Mouse (Mus musculus): ENCODE measurements around the gene AI837181. TPM values are rescaled to one million over a fixed set of nuclear protein-coding genes. Genes with fewer than 3 reads are reported as not detected.

AI837181 gene
- polyA plus RNA-seq, 1 experiment from 2014 or later = 10.2 TPM

GRCm38 (mm10) chr19:5410641-5411040 is 14.3 kb upstream of the AI837181 start:
- H3K4me1 ChIP-seq (ENCODE audit: control insufficient read depth, insufficient read depth, low read length) = peaks cover 3% of the 10 kb centered on the region; the same call in 1 of the 2 replicates
- WGBS = 84% methylated on average over 5 of the region's 5 CpGs
- no peak overlapping the region for H3K27ac ChIP-seq (ENCODE audit: low read length)
- H3K9ac ChIP-seq (ENCODE audit: low read depth, low read length) = no peak overlapping the region
- no peak for ATAC-seq
- H3K36me3 ChIP-seq (ENCODE audit: control insufficient read depth, insufficient read depth, low read length) = no peaks in the 10 kb centered on the region
- H3K9me3 ChIP-seq (ENCODE audit: control insufficient read depth, low read length) = no peaks in the 10 kb centered on the region
- no peaks in the 10 kb centered on the region for H3K27me3 ChIP-seq (replicated peaks; ENCODE audit: control insufficient read depth, insufficient read depth, low read length)
- no peak overlapping the region for H3K4me2 ChIP-seq (ENCODE audit: low read depth, low read length)
- no peak overlapping the region for H3K4me3 ChIP-seq (ENCODE audit: low read length)

- WGBS = 60% methylated on average over 5 of the region's 5 CpGs
- H3K4me3 ChIP-seq (ENCODE audit: low read length) = no peak overlapping the region
- no peak for ATAC-seq
Observed at GRCm38 (mm10) chr19:5411961-5412360, 13.0 kb upstream of the AI837181 start.

GRCm38 (mm10) chr19:5413840-5414239 is 11.1 kb upstream of the AI837181 start:
- no peaks in the 10 kb centered on the region for H3K36me3 ChIP-seq (ENCODE audit: control insufficient read depth, insufficient read depth, low read length)
- H3K9me3 ChIP-seq (ENCODE audit: control insufficient read depth, low read length) = no peaks in the 10 kb centered on the region
- H3K4me1 ChIP-seq (ENCODE audit: control insufficient read depth, insufficient read depth, low read length) = no peaks in the 10 kb centered on the region
- no peak overlapping the region for H3K4me3 ChIP-seq (ENCODE audit: low read length)
- H3K27ac ChIP-seq (ENCODE audit: low read length) = no peak overlapping the region
- H3K4me2 ChIP-seq (ENCODE audit: low read depth, low read length) = no peak overlapping the region
- H3K27me3 ChIP-seq (replicated peaks; ENCODE audit: control insufficient read depth, insufficient read depth, low read length) = no peaks in the 10 kb centered on the region
- no peak overlapping the region for H3K9ac ChIP-seq (ENCODE audit: low read depth, low read length)
- 75% methylated on average over 4 of the region's 4 CpGs for WGBS
- ATAC-seq = no peak

More at GRCm38 (mm10) chr19:5411961-5412360, 13.0 kb upstream of the AI837181 start:
- Histone ChIP-seq H3K9me3 (ENCODE audit: control insufficient read depth, low read length) (no peaks in the 10 kb centered on the region), H3K36me3 (ENCODE audit: control insufficient read depth, insufficient read depth, low read length) (no peaks in the 10 kb centered on the region), H3K4me1 (ENCODE audit: control insufficient read depth, insufficient read depth, low read length) (peaks cover 3% of the 10 kb centered on the region; the same call in 1 of the 2 replicates), H3K4me2 (ENCODE audit: low read depth, low read length) (no peak overlapping the region), H3K27ac (ENCODE audit: low read length) (no peak overlapping the region), H3K27me3 (replicated peaks; ENCODE audit: control insufficient read depth, insufficient read depth, low read length) (no peaks in the 10 kb centered on the region), H3K9ac (ENCODE audit: low read depth, low read length) (no peak overlapping the region)

- ATAC-seq = no peak
- H3K36me3 ChIP-seq (ENCODE audit: control insufficient read depth, insufficient read depth, low read length) = no peaks in the 10 kb centered on the region
- WGBS = 70% methylated on average over 2 of the region's 2 CpGs
Observed at GRCm38 (mm10) chr19:5414534-5414957, 10.4 kb upstream of the AI837181 start.

GRCm38 (mm10) chr19:5418750-5419466 is 6.0 kb upstream of the AI837181 start:
- Histone ChIP-seq H3K9me3 (ENCODE audit: control insufficient read depth, low read length) (no peaks in the 10 kb centered on the region), H3K4me2 (ENCODE audit: low read depth, low read length) (no peak overlapping the region), H3K27me3 (replicated peaks; ENCODE audit: control insufficient read depth, insufficient read depth, low read length) (no peaks in the 10 kb centered on the region), H3K4me3 (ENCODE audit: low read length) (no peak overlapping the region), H3K36me3 (ENCODE audit: control insufficient read depth, insufficient read depth, low read length) (no peaks in the 10 kb centered on the region), H3K4me1 (ENCODE audit: control insufficient read depth, insufficient read depth, low read length) (peaks cover 11% of the 10 kb centered on the region), H3K9ac (ENCODE audit: low read depth, low read length) (no peak overlapping the region), H3K27ac (ENCODE audit: low read length) (no peak overlapping the region)
- WGBS = 90% methylated on average over 8 of the region's 8 CpGs
- ATAC-seq = no peak

More at GRCm38 (mm10) chr19:5414534-5414957, 10.4 kb upstream of the AI837181 start:
- no peak overlapping the region for H3K4me3 ChIP-seq (ENCODE audit: low read length)
- H3K4me2 ChIP-seq (ENCODE audit: low read depth, low read length) = no peak overlapping the region
- no peaks in the 10 kb centered on the region for H3K9me3 ChIP-seq (ENCODE audit: control insufficient read depth, low read length)
- H3K4me1 ChIP-seq (ENCODE audit: control insufficient read depth, insufficient read depth, low read length) = no peaks in the 10 kb centered on the region
- no peaks in the 10 kb centered on the region for H3K27me3 ChIP-seq (replicated peaks; ENCODE audit: control insufficient read depth, insufficient read depth, low read length)
- no peak overlapping the region for H3K27ac ChIP-seq (ENCODE audit: low read length)
- no peak overlapping the region for H3K9ac ChIP-seq (ENCODE audit: low read depth, low read length)

- no peak overlapping the region for H3K4me3 ChIP-seq (ENCODE audit: low read length)
- H3K27me3 ChIP-seq (replicated peaks; ENCODE audit: control insufficient read depth, insufficient read depth, low read length) = no peaks in the 10 kb centered on the region
- no peak for ATAC-seq
- H3K36me3 ChIP-seq (ENCODE audit: control insufficient read depth, insufficient read depth, low read length) = no peaks in the 10 kb centered on the region
- no peaks in the 10 kb centered on the region for H3K9me3 ChIP-seq (ENCODE audit: control insufficient read depth, low read length)
- H3K27ac ChIP-seq (ENCODE audit: low read length) = no peak overlapping the region
- 86% methylated on average over 9 of the region's 9 CpGs for WGBS
- H3K4me1 ChIP-seq (ENCODE audit: control insufficient read depth, insufficient read depth, low read length) = peaks cover 12% of the 10 kb centered on the region
- H3K9ac ChIP-seq (ENCODE audit: low read depth, low read length) = no peak overlapping the region
- H3K4me2 ChIP-seq (ENCODE audit: low read depth, low read length) = no peak overlapping the region
Observed at GRCm38 (mm10) chr19:5419630-5420029, 5.3 kb upstream of the AI837181 start.

- H3K9ac ChIP-seq (ENCODE audit: low read depth, low read length) = no peak overlapping the region
- WGBS = 91% methylated on average over 6 of the region's 6 CpGs
- no peaks in the 10 kb centered on the region for H3K9me3 ChIP-seq (ENCODE audit: control insufficient read depth, low read length)
- no peaks in the 10 kb centered on the region for H3K36me3 ChIP-seq (ENCODE audit: control insufficient read depth, insufficient read depth, low read length)
- H3K27ac ChIP-seq (ENCODE audit: low read length) = no peak overlapping the region
- peaks cover 12% of the 10 kb centered on the region for H3K4me1 ChIP-seq (ENCODE audit: control insufficient read depth, insufficient read depth, low read length)
- no peak overlapping the region for H3K4me2 ChIP-seq (ENCODE audit: low read depth, low read length)
- H3K4me3 ChIP-seq (ENCODE audit: low read length) = no peak overlapping the region
- H3K27me3 ChIP-seq (replicated peaks; ENCODE audit: control insufficient read depth, insufficient read depth, low read length) = no peaks in the 10 kb centered on the region
- no peak for ATAC-seq
Observed at GRCm38 (mm10) chr19:5420579-5420978, 4.4 kb upstream of the AI837181 start.

GRCm38 (mm10) chr19:5421784-5422183 is 3.2 kb upstream of the AI837181 start:
- Histone ChIP-seq H3K4me1 (ENCODE audit: control insufficient read depth, insufficient read depth, low read length) (peaks cover 21% of the 10 kb centered on the region), H3K9me3 (ENCODE audit: control insufficient read depth, low read length) (no peaks in the 10 kb centered on the region), H3K36me3 (ENCODE audit: control insufficient read depth, insufficient read depth, low read length) (0 out of 2 replicates have a peak, but pooled peaks cover 5% of the 10 kb centered on the region), H3K27me3 (replicated peaks; ENCODE audit: control insufficient read depth, insufficient read depth, low read length) (no peaks in the 10 kb centered on the region), H3K9ac (ENCODE audit: low read depth, low read length) (no peak overlapping the region), H3K4me2 (ENCODE audit: low read depth, low read length) (no peak overlapping the region), H3K4me3 (ENCODE audit: low read length) (no peak overlapping the region), H3K27ac (ENCODE audit: low read length) (no peak overlapping the region)
- 83% methylated on average over 5 of the region's 5 CpGs for WGBS
- ATAC-seq = no peak

- Histone ChIP-seq H3K27me3 (replicated peaks; ENCODE audit: control insufficient read depth, insufficient read depth, low read length) (no peaks in the 10 kb centered on the region), H3K4me1 (ENCODE audit: control insufficient read depth, insufficient read depth, low read length) (peaks cover 21% of the 10 kb centered on the region), H3K4me2 (ENCODE audit: low read depth, low read length) (no peak overlapping the region), H3K4me3 (ENCODE audit: low read length) (no peak overlapping the region), H3K9me3 (ENCODE audit: control insufficient read depth, low read length) (no peaks in the 10 kb centered on the region), H3K9ac (ENCODE audit: low read depth, low read length) (no peak overlapping the region), H3K27ac (ENCODE audit: low read length) (no peak overlapping the region), H3K36me3 (ENCODE audit: control insufficient read depth, insufficient read depth, low read length) (peaks cover 9% of the 10 kb centered on the region; the same call in 1 of the 2 replicates)
- no peak for ATAC-seq
- WGBS = 83% methylated on average over 10 of the region's 10 CpGs
Observed at GRCm38 (mm10) chr19:5422267-5422666, 2.7 kb upstream of the AI837181 start.
